17 mouse cellular contexts compared by ENCODE assay signal in the genomic region with DNA sequence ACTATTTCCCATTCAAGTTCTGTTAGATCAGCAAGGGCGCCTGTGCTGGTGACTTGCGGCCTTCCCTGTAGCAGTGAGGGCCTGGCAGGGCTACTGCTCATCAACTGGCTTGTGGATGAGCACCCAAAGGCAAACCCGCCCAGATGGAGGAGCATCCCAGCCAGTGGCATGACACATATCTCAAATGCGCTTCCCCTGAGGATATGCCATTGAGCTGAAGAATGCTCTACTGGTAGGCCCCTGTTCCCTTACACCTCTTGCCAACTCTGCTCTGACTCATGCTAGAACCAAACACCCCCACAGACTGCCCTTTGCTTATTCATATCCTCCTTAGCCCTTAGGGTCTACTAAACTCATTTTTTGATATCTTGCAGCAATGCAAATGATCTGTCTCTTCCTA. TPM values are rescaled to one million over a fixed set of nuclear protein-coding genes. Genes with fewer than 3 reads are reported as not detected.
"Had no signal": no experiment of that assay in that cellular context is flagged by ENCODE, and none has a peak within 500 bp of the region (broad histone marks: within the 10 kb centered on the region; RNA-seq: fewer than 3 reads in every experiment).

No protein-coding gene starts in this region.

- DNase-seq: gastrocnemius, postnatal 14 days; gastrocnemius, postnatal 36 days; heart, adult 11 months; heart, adult 2 months; heart, postnatal 14 days; heart, postnatal 36 days; kidney, adult 18-20 months; kidney, adult 9 months; kidney, postnatal 14 days; kidney, postnatal 36 days; layer of hippocampus, adult 9-11 months; layer of hippocampus, postnatal 36 days; left cerebral cortex, postnatal 4 days had no signal

- ATAC-seq: hindbrain, postnatal 0 days; intestine, embryonic 16.5 days; liver, embryonic 12.5 days had no signal

RNA-seq across cellular contexts. Expression of a gene that starts 57.4 kb away (rescaled TPM):
- total RNA-seq: hematopoietic stem cell, adult 5-6 weeks had no signal
